Mouse (Mus musculus) Patski (cell line): ENCODE measurements around the gene Arfgef2. TPM values are rescaled to one million over a fixed set of nuclear protein-coding genes. Genes with fewer than 3 reads are reported as not detected.

ENCODE experiments used
- ATAC-seq: fragments of 100-300 bp; one replicate; pipeline ENCODE4 v1.8.0; 2021
- CTCF ChIA-PET: fragments of 350-600 bp; sonication (Branson Sonifier 250); formaldehyde crosslinking; loops from one replicate; lab custom pipeline; 2022; ENCODE audit warnings: inconsistent platforms; lab: Charles Lee
- POLR2A ChIA-PET: fragments of 350-600 bp; sonication (Branson Sonifier 250); formaldehyde crosslinking; loops from one replicate; lab custom pipeline; 2022; ENCODE audit warnings: antibody characterized with exemption, inconsistent platforms; lab: Charles Lee
- DNase-seq: peaks from one replicate; pipeline ENCODE4 v3.0.0-alpha.2; 2011; ENCODE audit warnings: low read depth, low spot score
- H3K27me3 ChIP-seq: fragments of 371-371 bp; one replicate; pipeline ENCODE4 v1.5.1; 2021
- CTCF ChIP-seq: fragments of 100-300 bp; IDR thresholded peaks from one replicate; pipeline ENCODE4 v1.5.1; 2021
- in situ Hi-C: fragments of 300-500 bp; cut with MboI; formaldehyde crosslinking; loops from 3 replicates; pipeline ENCODE4 v1.11.1; 2018; ENCODE audit warnings: low pct_unique_long_range_greater_than_20kb, mixed read lengths
- polyA plus RNA-seq: library from polyadenylated mRNA; unstranded; gene quantifications from one replicate; pipeline ENCODE4 v1.2.3, GENCODE M21; 2021

Gene Arfgef2
- polyA plus RNA-seq, 1 experiment from 2014 or later, result 34.1 TPM

DNA sequence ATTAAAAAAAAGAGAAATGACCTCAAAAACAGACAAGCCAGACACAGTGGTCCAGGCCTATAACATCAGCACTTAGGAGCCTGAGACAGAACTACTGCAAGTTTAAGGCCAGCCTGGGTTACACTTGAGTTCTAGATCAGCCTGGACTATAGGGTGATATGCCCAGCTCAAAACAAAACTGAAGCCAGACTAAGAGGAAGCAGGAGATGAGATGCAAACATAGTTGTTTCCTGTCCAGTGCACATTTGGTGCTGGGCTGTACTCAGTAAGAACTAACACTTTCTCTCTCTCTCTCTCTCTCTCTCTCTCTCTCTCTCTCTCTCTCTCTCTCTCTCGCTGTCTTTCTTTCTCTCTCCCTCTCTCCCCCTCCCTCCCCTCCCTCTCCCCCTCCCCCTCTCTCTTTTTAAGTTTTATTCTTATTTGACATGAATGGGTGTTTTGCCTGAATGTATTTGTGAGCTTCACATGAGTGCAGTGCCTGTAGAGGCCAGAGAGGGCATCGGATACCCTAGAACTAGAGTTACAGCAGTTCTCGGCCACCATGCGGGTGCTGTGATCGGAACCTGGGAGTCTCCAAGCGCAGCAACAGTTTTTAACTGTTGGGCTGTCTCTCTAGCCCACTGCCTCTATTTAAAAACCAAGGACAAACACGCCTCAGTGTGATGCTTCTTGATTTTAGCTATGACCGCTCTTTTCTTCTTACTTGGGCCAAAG is 95.6 kb downstream of the Arfgef2 start:
- in situ Hi-C loops, result no loop called here
- DNase-seq (no peak), ATAC-seq (no peak)
- POLR2A ChIA-PET, result no interaction called here
- TF ChIP-seq CTCF, result no peak
- H3K27me3 ChIP-seq, result no peaks in the 10 kb centered on the region
- CTCF ChIA-PET, result no interaction called here

DNA sequence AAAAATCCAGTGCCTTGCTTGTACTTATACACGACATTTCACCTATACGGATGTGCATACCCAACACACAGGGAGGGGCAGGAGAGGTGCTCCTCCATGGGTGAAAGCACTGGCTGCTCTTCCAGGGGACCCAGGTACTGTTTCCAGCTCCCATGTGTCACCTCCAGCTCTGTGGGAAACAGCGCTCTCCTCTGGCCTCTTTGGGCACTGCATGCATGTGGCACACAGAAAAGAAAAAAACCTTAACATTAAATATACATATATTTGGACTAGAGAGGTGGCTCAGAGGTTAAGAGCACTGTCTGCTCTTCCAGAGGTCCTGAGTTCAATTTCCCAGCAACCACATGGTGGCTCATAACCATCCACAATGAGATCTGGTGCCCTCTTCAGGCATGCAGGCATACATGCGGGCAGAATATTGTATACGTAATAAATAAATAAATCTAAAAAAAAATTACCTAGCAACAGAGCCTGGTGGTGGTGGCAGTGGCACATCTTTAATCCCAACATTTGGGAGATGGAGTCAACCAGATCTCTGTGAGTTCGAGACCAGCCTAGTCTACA is 98.4 kb downstream of the Arfgef2 start:
- ChIA-PET CTCF (no interaction called here), POLR2A (no interaction called here)
- in situ Hi-C loops, result no loop called here
- no peak for ATAC-seq
- H3K27me3 ChIP-seq, result no peaks in the 10 kb centered on the region
- no peak for TF ChIP-seq CTCF
- DNase-seq, result no peak

- in situ Hi-C loops, result no loop called here
- ChIA-PET POLR2A (interaction anchor here (0.9 to 1.3 kb wide), 2 partner anchors 70 to 151 kb away, joined by 3 read pairs; no protein-coding TSS in a partner anchor), CTCF (interaction anchor here (0.9 kb wide), 1 partner anchor 97 kb away, joined by 3 read pairs; no protein-coding TSS in a partner anchor)
- no peaks in the 10 kb centered on the region for H3K27me3 ChIP-seq
- TF ChIP-seq CTCF, result no peak
- DNase-seq (peak; percentile 86), ATAC-seq (peak; percentile 86)
Observed at GRCm38 (mm10) chr2:166905711-166906522, 100.5 kb downstream of the Arfgef2 start, which contains the start of gene Cse1l. Cse1l (plus strand) TSS chr2:166906040.

DNA sequence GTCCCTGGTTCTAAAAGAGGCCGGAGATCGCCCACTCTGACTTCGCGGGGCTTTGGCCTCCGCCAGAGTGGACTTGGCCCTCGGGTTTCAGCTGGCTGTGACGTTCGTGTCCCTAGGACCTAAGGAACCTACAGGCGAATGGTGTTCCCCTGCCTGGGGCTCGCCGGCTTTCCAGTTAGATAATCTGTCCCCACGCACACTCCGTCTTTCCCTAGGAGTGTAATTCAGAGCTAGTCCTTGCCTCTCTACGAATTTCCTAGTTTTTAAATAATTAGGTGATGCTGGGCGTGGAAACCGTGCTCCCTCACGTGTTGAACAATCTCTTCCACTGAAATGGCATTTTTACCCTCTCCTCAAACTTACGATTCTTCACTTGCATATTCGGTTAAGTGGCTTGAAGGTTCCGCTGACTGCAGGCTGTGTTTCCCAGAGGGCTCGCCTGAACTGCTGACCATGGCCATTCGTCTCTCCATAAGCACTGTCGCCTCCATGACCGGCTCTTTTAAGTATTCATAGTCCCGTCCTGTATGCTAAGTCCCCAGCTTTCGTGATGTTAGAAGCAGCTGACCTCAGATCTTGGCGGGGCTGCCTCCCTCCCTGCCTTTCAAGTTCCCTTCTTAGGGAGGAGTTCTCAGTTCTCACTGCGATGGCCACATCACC is 101.3 kb downstream of the Arfgef2 start:
- peak; percentile 10 for DNase-seq
- no peak for TF ChIP-seq CTCF
- ChIA-PET CTCF (no interaction called here), POLR2A (interaction anchor here (0.9 to 1.3 kb wide), 2 partner anchors 69 to 150 kb away, joined by 3 read pairs; no protein-coding TSS in a partner anchor)
- in situ Hi-C loops, result no loop called here
- no peaks in the 10 kb centered on the region for H3K27me3 ChIP-seq
- ATAC-seq, result peak; percentile 12

DNA sequence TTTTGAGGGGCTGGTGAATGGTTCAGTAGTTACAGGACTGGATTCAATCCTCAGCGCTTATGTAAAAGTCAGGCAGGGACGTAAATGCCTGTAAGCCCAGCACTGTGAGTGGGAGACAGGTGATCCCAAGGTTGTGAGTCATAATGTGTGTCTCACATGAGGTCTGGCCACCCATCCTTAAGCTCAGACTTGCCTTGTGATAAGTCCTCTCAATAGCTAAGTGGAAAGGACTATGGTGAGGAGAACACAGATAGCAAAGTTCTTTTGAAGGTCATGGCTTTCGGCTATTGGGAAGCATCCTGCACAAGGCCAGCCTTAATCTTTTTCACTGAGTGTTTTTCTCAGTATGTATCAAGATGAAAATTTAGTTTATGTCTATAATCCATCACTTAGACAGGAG is 104.3 kb downstream of the Arfgef2 start:
- CTCF ChIA-PET, result no interaction called here
- POLR2A ChIA-PET, result no interaction called here

DNA sequence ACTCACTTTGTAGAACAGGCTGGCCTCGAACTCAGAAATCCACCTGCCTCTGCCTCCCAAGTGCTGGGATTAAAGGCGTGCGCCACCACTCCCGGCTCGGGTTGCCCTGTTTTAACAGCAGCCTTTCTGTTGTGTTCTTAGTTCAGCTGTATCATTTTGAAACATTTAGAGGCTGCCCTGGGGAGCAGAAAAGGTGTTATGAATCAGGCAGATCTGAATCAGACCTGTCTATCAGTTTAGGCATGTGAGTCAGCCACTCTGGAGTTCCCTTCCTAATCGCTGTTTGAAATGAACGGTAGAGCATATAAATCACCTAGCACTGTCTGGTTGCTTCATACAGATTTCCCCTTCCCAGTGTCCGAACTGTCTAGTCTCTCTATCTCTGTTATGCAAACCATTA is 105.1 kb downstream of the Arfgef2 start:
- DNase-seq (no peak), ATAC-seq (no peak)
- H3K27me3 ChIP-seq, result no peaks in the 10 kb centered on the region
- no peak for TF ChIP-seq CTCF
- ChIA-PET CTCF (no interaction called here), POLR2A (no interaction called here)
- in situ Hi-C loops, result no loop called here

More for the DNA sequence above, 104.3 kb downstream of the Arfgef2 start:
- ATAC-seq, result no peak
- DNase-seq, result no peak
- no peaks in the 10 kb centered on the region for H3K27me3 ChIP-seq
- in situ Hi-C loops, result no loop called here
- TF ChIP-seq CTCF, result no peak

- no peak for TF ChIP-seq CTCF
- ATAC-seq, result no peak
- no peak for DNase-seq
- ChIA-PET POLR2A (no interaction called here), CTCF (no interaction called here)
- no peaks in the 10 kb centered on the region for H3K27me3 ChIP-seq
- in situ Hi-C loops, result no loop called here
Observed at GRCm38 (mm10) chr2:166923971-166924370, 118.6 kb downstream of the Arfgef2 start.

- no peak for TF ChIP-seq CTCF
- ATAC-seq (no peak), DNase-seq (no peak)
- H3K27me3 ChIP-seq, result no peaks in the 10 kb centered on the region
- in situ Hi-C loops, result no loop called here
- CTCF ChIA-PET, result no interaction called here
- POLR2A ChIA-PET, result no interaction called here
Observed at GRCm38 (mm10) chr2:166933943-166934342, 128.6 kb downstream of the Arfgef2 start.

GRCm38 (mm10) chr2:166934416-166934815 is 129.0 kb downstream of the Arfgef2 start:
- ChIA-PET POLR2A (interaction anchor here (0.6 kb wide), 1 partner anchor 16 kb away, joined by 3 read pairs; no protein-coding TSS in a partner anchor), CTCF (no interaction called here)
- H3K27me3 ChIP-seq, result no peaks in the 10 kb centered on the region
- in situ Hi-C loops, result no loop called here
- no peak for ATAC-seq
- DNase-seq, result no peak
- no peak for TF ChIP-seq CTCF

DNA sequence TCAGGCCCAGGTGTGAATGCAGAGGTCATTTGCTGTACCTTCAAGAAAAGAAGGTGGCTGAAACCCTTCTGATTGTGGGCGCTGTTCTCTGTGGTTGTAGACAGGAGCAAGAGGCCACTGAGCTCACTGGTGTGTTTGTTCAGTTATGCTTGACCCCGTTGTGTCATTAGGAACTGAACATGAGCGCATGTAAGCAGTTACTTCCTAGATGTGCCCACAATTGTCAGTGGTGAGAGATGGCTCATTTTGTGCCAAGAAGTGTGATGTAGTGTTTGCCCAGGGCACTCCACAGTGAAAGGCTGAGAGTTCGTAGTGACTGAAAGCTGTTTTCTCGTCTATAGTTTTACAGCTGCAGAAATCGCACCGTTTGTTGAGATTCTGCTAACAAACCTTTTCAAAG is 130.2 kb downstream of the Arfgef2 start:
- in situ Hi-C loops, result no loop called here
- TF ChIP-seq CTCF, result no peak
- no peak for ATAC-seq
- POLR2A ChIA-PET, result no interaction called here
- CTCF ChIA-PET, result interaction anchor here (1.3 kb wide), 1 partner anchor 13 kb away, joined by 3 read pairs; no protein-coding TSS in a partner anchor
- DNase-seq, result no peak
- H3K27me3 ChIP-seq, result no peaks in the 10 kb centered on the region
